Mouse (Mus musculus) liver, embryonic 11.5 days (tissue): ENCODE results near the gene Ezr. TPM values are rescaled to one million over a fixed set of nuclear protein-coding genes. Genes with fewer than 3 reads are reported as not detected.

ENCODE experiments used
- ATAC-seq: fragments of 200-750 bp; cut with Nextera tagmentation; replicated peaks from 2 replicates; pipeline ENCODE4 v1.8.0; 2017; ENCODE audit warnings: moderate number of reproducible peaks, mild to moderate bottlenecking, moderate TSS enrichment, moderate library complexity; ENCODE audit not compliant: low FRiP score
- DNase-seq: peaks from one replicate; pipeline ENCODE4 v3.0.0-alpha.2; 2017; ENCODE audit warnings: low spot score
- H3K27ac ChIP-seq: fragments of 300-500 bp; sonication (generic); 2 replicates; pipeline ENCODE4 v1.5.1; 2014; ENCODE audit warnings: mild to moderate bottlenecking, low read depth, low read length, control low read depth
- H3K27me3 ChIP-seq: fragments of 300-500 bp; sonication (generic); replicated peaks from 2 replicates; pipeline ENCODE4 v1.6.1; 2014; ENCODE audit warnings: low read length, mixed read lengths; ENCODE audit not compliant: control insufficient read depth, insufficient read depth
- H3K36me3 ChIP-seq: fragments of 300-500 bp; sonication (generic); 2 replicates; pipeline ENCODE4 v1.6.1; 2014; ENCODE audit warnings: mild to moderate bottlenecking, low read length, moderate library complexity, mixed read lengths; ENCODE audit not compliant: control insufficient read depth, insufficient read depth
- H3K4me1 ChIP-seq: fragments of 300-500 bp; sonication (generic); replicated peaks from 2 replicates; pipeline ENCODE4 v1.6.1; 2014; ENCODE audit warnings: low read length, mixed read lengths; ENCODE audit not compliant: control insufficient read depth, insufficient read depth
- H3K4me2 ChIP-seq: fragments of 300-500 bp; sonication (generic); 2 replicates; pipeline ENCODE4 v1.6.1; 2014; ENCODE audit warnings: mild to moderate bottlenecking, control low read depth, moderate library complexity
- H3K4me3 ChIP-seq: fragments of 300-500 bp; sonication (generic); 2 replicates; pipeline ENCODE4 v1.5.1; 2014; ENCODE audit warnings: low read depth, low read length, control low read depth
- H3K9ac ChIP-seq: fragments of 300-500 bp; sonication (generic); 2 replicates; pipeline ENCODE4 v1.6.1; 2014; ENCODE audit warnings: low read depth, low read length, control low read depth
- H3K9me3 ChIP-seq: fragments of 300-500 bp; sonication (generic); 2 replicates; pipeline ENCODE4 v1.6.1; 2016; ENCODE audit warnings: low read length, inconsistent platforms, mixed read lengths; ENCODE audit not compliant: control insufficient read depth
- WGBS: fragments of 180-500 bp; shearing (Covaris S2); extraction: QIAGEN DNeasy Blood & Tissue Kit; methylation state at CpG from one replicate; pipeline ENCODE4 v1.1.7; 2014; 5-methylcytosine and 5-hydroxymethylcytosine counted together
- polyA plus RNA-seq: library from polyadenylated mRNA; unstranded; fragments of >200 nt; fragmentation: Nextera tagmentation; extraction: Ambion mirVana; gene quantifications from 2 replicates; pipeline ENCODE4 v1.2.1, GENCODE M21; 2014

Gene Ezr
- polyA plus RNA-seq, 1 experiment from 2014 or later = 96.2 TPM

- Histone ChIP-seq H3K27ac (no peak overlapping the region), H3K9me3 (no peaks in the 10 kb centered on the region), H3K36me3 (no peaks in the 10 kb centered on the region), H3K4me2 (no peak overlapping the region), H3K4me3 (no peak overlapping the region), H3K27me3 (no peaks in the 10 kb centered on the region), H3K4me1 (peaks cover 23% of the 10 kb centered on the region), H3K9ac (no peak overlapping the region)
- no peak for ATAC-seq
- no peak for DNase-seq
- WGBS = 36% methylated on average over 3 of the region's 3 CpGs
These were observed 30.2 kb upstream of the Ezr start for GRCm38 (mm10) chr17:6812851-6813191.

DNA sequence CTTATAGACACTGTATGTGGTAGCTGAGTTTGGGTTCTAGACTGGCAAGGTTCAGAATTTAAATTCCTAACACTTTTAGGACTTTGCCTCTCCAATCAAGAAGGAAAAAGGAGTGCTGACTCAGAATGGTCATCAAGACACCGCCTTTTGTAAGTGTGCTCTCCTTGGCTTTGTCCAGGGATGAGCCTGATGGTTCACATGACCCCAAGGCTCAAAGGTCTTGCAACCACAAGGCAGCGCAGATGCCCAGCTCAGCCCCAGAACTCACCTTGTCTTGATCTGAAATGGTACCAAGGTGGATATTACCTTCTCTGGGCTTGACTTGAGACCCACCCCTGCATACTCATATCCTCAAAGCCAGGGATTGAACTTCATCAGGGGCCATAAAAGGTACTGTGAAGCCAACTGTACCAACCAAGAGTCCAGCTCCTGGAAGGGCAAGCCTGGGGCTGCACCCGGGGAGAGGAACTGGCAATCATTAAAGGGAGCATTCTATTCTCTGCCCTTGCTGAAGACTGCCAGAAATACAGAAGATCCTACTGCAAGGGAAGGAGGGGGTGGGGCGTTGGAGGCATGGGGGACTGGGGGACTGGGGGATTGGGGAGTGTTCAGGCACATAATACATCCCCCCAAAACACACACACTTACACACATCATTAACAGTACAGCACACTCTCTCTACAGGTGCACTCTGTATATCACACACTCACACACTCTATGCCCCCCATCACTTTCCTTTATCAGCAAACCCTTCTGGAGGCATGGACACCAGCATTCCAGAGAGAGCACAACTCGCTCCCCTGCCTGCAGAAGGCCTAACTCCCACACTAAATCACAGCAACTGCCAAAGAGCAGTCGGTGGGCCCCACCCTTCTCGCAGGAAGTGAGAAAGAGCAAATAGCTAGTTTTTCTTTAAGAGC, 29.6 kb upstream of the Ezr start:
- peak; percentile 44 for ATAC-seq
- no peak overlapping the region for H3K9ac ChIP-seq
- H3K27ac ChIP-seq = 0 out of 2 replicates have a peak overlapping the region, but pooled peaks have one; percentile 8
- WGBS = 51% methylated on average over 7 of the region's 7 CpGs
- no peak overlapping the region for H3K4me3 ChIP-seq
- no peaks in the 10 kb centered on the region for H3K9me3 ChIP-seq
- H3K27me3 ChIP-seq = no peaks in the 10 kb centered on the region
- H3K4me1 ChIP-seq = peaks cover 19% of the 10 kb centered on the region
- H3K4me2 ChIP-seq = no peak overlapping the region
- no peaks in the 10 kb centered on the region for H3K36me3 ChIP-seq
- DNase-seq = no peak

DNA sequence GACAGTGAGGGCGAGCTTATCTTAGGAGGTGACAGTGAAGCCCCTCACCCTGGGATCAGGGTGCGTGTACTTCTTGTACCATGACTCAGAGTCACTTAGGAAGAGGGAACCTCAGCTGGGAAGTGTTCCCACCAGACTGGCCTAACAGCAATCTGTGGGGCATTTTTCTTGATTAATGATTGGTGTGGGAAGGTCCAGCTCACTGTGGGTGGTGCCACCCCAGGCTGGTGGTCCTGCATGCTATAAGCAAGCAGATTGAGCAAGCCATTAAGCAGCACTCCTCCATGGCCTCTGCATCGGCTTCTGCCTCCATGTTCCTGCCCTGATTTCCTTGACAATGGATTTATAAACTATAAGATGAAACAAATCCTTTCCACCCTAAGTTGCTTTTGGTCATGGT, 26.7 kb upstream of the Ezr start:
- Histone ChIP-seq H3K4me1 (peaks cover 16% of the 10 kb centered on the region; the same call in 1 of the 2 replicates), H3K27ac (no peak overlapping the region), H3K36me3 (no peaks in the 10 kb centered on the region), H3K4me3 (no peak overlapping the region), H3K4me2 (no peak overlapping the region), H3K27me3 (no peaks in the 10 kb centered on the region), H3K9me3 (no peaks in the 10 kb centered on the region), H3K9ac (no peak overlapping the region)
- ATAC-seq (no peak), DNase-seq (no peak)
- 65% methylated on average over 3 of the region's 3 CpGs for WGBS

GRCm38 (mm10) chr17:6808521-6809165, 26.1 kb upstream of the Ezr start:
- Histone ChIP-seq H3K9ac (no peak overlapping the region), H3K4me2 (no peak overlapping the region), H3K27ac (no peak overlapping the region), H3K4me3 (no peak overlapping the region), H3K9me3 (no peaks in the 10 kb centered on the region), H3K36me3 (no peaks in the 10 kb centered on the region), H3K4me1 (peaks cover 21% of the 10 kb centered on the region), H3K27me3 (no peaks in the 10 kb centered on the region)
- WGBS = 73% methylated on average over 8 of the region's 8 CpGs
- no peak for DNase-seq
- no peak for ATAC-seq

DNA sequence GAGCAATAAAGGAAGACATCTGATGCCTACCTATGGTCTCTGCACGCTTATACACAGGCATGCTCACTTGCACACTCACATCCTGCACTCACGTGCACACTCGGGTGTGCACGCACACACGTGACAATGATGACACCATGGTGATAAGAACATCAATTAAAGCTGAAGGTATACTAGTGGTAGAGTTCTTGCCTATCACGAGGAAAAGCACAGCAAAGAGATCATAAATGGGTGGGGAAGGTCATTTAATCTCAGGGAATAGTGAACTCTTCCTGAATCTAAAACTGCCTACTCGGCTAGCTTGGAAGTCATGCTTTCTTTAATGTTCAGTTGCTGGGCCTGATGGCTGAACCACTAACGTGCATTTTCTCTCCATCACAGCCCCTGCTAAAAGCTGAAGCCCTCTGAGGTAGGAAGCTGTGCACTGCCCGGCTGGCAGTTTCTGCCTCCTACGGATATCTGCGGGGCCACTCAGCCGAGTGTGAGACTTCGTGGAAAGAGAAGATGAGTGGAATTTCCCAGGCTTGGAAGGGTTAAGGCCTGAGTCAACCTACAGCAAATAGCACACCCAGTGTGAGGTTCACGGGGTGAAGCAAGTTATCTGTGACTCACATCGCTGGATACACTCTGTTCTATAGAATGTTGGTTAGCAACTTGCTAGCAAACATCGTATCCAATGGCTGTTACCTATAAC, 25.4 kb upstream of the Ezr start:
- no peak overlapping the region for H3K9ac ChIP-seq
- no peak overlapping the region for H3K4me3 ChIP-seq
- H3K9me3 ChIP-seq = no peaks in the 10 kb centered on the region
- H3K36me3 ChIP-seq = no peaks in the 10 kb centered on the region
- no peak for ATAC-seq
- H3K27ac ChIP-seq = no peak overlapping the region
- H3K4me2 ChIP-seq = no peak overlapping the region
- 77% methylated on average over 16 of the region's 16 CpGs for WGBS
- H3K27me3 ChIP-seq = no peaks in the 10 kb centered on the region
- H3K4me1 ChIP-seq = peaks cover 22% of the 10 kb centered on the region
- DNase-seq = no peak

DNA sequence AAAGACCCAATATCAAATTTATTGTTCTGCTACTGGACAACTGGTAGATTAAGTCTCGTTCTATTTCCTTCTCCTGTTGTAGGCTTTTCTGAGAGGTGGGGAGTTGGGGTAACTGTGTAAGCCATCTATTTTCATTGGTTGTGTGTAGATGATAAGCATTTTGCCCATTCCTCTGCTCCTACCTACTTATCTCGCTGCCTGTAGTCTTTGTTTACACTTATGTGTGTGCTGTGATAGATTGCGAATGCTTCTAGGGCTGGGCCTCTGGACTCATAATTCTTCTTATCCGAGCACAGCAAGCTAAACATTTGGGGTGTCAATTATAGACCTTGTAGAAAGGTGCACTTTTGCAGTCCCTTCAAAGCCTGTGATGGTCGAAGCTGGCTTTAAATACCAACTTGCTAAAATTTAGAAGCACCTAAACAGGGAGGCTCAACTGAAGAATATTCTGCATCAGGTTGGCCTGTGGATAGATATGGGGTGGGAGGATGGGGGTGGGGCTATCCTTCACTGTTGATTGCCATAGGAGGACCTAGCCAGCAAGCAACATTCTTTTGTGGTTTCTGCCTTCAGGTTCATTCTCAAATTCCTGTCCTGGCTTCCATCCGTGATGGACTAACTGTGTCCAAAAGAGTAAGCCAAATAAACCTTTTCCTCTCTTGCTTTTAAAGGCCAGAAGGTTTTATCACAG, 22.4 kb upstream of the Ezr start:
- Histone ChIP-seq H3K36me3 (no peaks in the 10 kb centered on the region), H3K4me1 (peaks cover 20% of the 10 kb centered on the region), H3K9me3 (peaks cover 3% of the 10 kb centered on the region; the same call in 1 of the 2 replicates), H3K27me3 (no peaks in the 10 kb centered on the region), H3K27ac (peak overlapping the region; percentile 91), H3K4me3 (peak overlapping the region; percentile 15; the same call in 1 of the 2 replicates), H3K9ac (peak overlapping the region; percentile 49), H3K4me2 (peak overlapping the region; percentile 55)
- 21% methylated on average over 6 of the region's 6 CpGs for WGBS
- peak; percentile 97 for ATAC-seq
- DNase-seq = no peak

DNA sequence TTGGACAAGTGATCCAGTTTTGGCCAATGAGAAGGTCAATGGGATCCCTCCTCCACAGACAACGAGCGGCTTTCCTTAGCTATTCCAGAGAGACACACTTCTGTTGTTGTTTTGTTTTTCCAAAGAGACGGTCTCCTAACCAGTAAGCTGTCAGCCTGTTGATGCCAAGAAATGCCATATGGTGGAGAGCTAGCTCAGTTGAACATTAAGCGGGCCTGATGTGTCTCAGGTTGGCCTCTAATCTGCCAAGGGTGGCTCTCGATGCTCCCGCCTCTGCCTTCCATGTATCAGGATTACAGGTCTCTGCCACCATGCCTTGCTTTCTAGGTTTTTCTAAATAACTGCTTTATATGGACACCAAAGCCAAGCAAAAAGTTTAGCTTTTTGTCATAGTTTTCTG, 21.5 kb upstream of the Ezr start:
- Histone ChIP-seq H3K4me2 (no peak overlapping the region), H3K27ac (peak overlapping the region; percentile 91), H3K9me3 (peaks cover 3% of the 10 kb centered on the region; the same call in 1 of the 2 replicates), H3K27me3 (no peaks in the 10 kb centered on the region), H3K4me3 (no peak overlapping the region), H3K9ac (no peak overlapping the region), H3K36me3 (no peaks in the 10 kb centered on the region), H3K4me1 (peaks cover 20% of the 10 kb centered on the region)
- ATAC-seq (no peak), DNase-seq (no peak)
- 86% methylated on average over 6 of the region's 6 CpGs for WGBS

DNA sequence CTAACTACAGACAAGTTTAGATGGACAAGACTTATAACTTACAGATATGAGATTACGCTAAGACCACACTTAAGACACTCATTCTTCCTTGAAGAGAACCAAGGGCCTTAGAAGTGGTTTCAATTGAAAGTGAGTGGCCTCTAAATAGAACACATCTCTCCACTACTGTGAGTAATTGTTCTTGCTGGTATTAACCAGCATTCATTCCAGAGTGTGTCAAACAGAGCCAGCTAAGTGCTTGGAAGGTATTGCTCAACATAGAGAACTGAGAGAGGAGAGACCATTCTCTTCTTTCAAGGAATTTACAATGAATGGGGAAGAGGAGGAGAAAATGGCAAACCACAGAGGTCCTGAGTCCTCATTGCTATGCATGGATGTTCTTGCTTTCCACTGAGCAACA, 21.0 kb upstream of the Ezr start:
- Histone ChIP-seq H3K4me1 (peaks cover 20% of the 10 kb centered on the region), H3K27ac (peak overlapping the region; percentile 91; the same call in 1 of the 2 replicates), H3K4me2 (no peak overlapping the region), H3K27me3 (no peaks in the 10 kb centered on the region), H3K9ac (no peak overlapping the region), H3K9me3 (peaks cover 3% of the 10 kb centered on the region; the same call in 1 of the 2 replicates), H3K36me3 (no peaks in the 10 kb centered on the region), H3K4me3 (no peak overlapping the region)
- DNase-seq = no peak
- no peak for ATAC-seq
- WGBS = 90% methylated on average over 1 of the region's 1 CpGs
